Mouse (Mus musculus) megakaryocyte, embryonic 14.5 days (primary cell): ENCODE data around the gene Aar2. TPM values are rescaled to one million over a fixed set of nuclear protein-coding genes. Genes with fewer than 3 reads are reported as not detected.
A peak's percentile ranks its signal among the peaks of the same experiment; 100 is the strongest.

Experiments
- H3K27me3 ChIP-seq: replicated peaks from 2 replicates; pipeline ENCODE3; 2012; ENCODE audit warnings: inconsistent platforms
- H3K36me3 ChIP-seq: replicated peaks from 2 replicates; pipeline ENCODE3; 2012; ENCODE audit warnings: low read length, inconsistent platforms, mixed read lengths
- H3K4me1 ChIP-seq: 2 replicates; pipeline ENCODE4 v1.6.1; 2012; ENCODE audit warnings: inconsistent platforms
- H3K4me3 ChIP-seq: replicated peaks from 2 replicates; pipeline ENCODE3; 2012; ENCODE audit warnings: moderate library complexity, mild to moderate bottlenecking, inconsistent platforms
- H3K9me3 ChIP-seq: 2 replicates; pipeline ENCODE4 v1.6.1; 2012; ENCODE audit warnings: inconsistent platforms
- FLI1 ChIP-seq: IDR thresholded peaks from 2 replicates; pipeline ENCODE4 v1.6.1; 2012; ENCODE audit warnings: low read length, inconsistent platforms, mixed read lengths
- GATA1 ChIP-seq: IDR thresholded peaks from 3 replicates; pipeline ENCODE4 v1.6.1; 2012; ENCODE audit warnings: mixed read lengths, low read length, inconsistent platforms, borderline replicate concordance
- polyA plus RNA-seq: library from polyadenylated mRNA; stranded (reverse); fragments of >175 nt; gene quantifications from 2 replicates; pipeline ENCODE4 v1.2.3, GENCODE M21; 2012; ENCODE audit warnings: low replicate concordance; ENCODE audit not compliant: insufficient read depth

Aar2 gene
- polyA plus RNA-seq, 1 experiment, result 7.7 TPM

- H3K9me3 ChIP-seq, result no peaks in the 10 kb centered on the region
- no peaks in the 10 kb centered on the region for H3K27me3 ChIP-seq
- no peaks in the 10 kb centered on the region; the same call in 1 of the 2 replicates for H3K4me1 ChIP-seq
- TF ChIP-seq GATA1 (no peak), FLI1 (no peak)
- no peak overlapping the region for H3K4me3 ChIP-seq
- peaks cover 79% of the 10 kb centered on the region for H3K36me3 ChIP-seq
Observed at GRCm38 (mm10) chr2:156563557-156563956, 16.2 kb downstream of the Aar2 start.

- H3K27me3 ChIP-seq, result peaks cover 3% of the 10 kb centered on the region
- no peak for TF ChIP-seq FLI1
- TF ChIP-seq GATA1, result no peak
- H3K4me1 ChIP-seq, result no peaks in the 10 kb centered on the region
- no peak overlapping the region for H3K4me3 ChIP-seq
- peaks cover 73% of the 10 kb centered on the region for H3K36me3 ChIP-seq
- no peaks in the 10 kb centered on the region for H3K9me3 ChIP-seq
Observed at GRCm38 (mm10) chr2:156566512-156566911, 19.1 kb downstream of the Aar2 start.

- Histone ChIP-seq H3K4me1 (no peaks in the 10 kb centered on the region), H3K4me3 (no peak overlapping the region), H3K36me3 (peaks cover 59% of the 10 kb centered on the region), H3K9me3 (peaks cover 4% of the 10 kb centered on the region), H3K27me3 (peaks cover 7% of the 10 kb centered on the region)
- no peak for TF ChIP-seq FLI1
- no peak for TF ChIP-seq GATA1
Observed at GRCm38 (mm10) chr2:156568647-156569046, 21.3 kb downstream of the Aar2 start.

- no peak overlapping the region for H3K4me3 ChIP-seq
- no peaks in the 10 kb centered on the region for H3K4me1 ChIP-seq
- H3K36me3 ChIP-seq, result peaks cover 53% of the 10 kb centered on the region
- peaks cover 4% of the 10 kb centered on the region for H3K9me3 ChIP-seq
- no peak for TF ChIP-seq GATA1
- no peak for TF ChIP-seq FLI1
- peaks cover 7% of the 10 kb centered on the region for H3K27me3 ChIP-seq
Observed at GRCm38 (mm10) chr2:156569261-156569660, 21.9 kb downstream of the Aar2 start.

GRCm38 (mm10) chr2:156571521-156571920 is 24.1 kb downstream of the Aar2 start:
- Histone ChIP-seq H3K36me3 (peaks cover 34% of the 10 kb centered on the region), H3K27me3 (peaks cover 23% of the 10 kb centered on the region), H3K9me3 (peaks cover 7% of the 10 kb centered on the region), H3K4me1 (no peaks in the 10 kb centered on the region), H3K4me3 (no peak overlapping the region)
- no peak for TF ChIP-seq FLI1

- TF ChIP-seq FLI1, result no peak
- TF ChIP-seq GATA1, result no peak
- no peak overlapping the region for H3K4me3 ChIP-seq
- H3K9me3 ChIP-seq, result peaks cover 7% of the 10 kb centered on the region
- H3K36me3 ChIP-seq, result no peaks in the 10 kb centered on the region
- H3K27me3 ChIP-seq, result peaks cover 71% of the 10 kb centered on the region
- H3K4me1 ChIP-seq, result peaks cover 5% of the 10 kb centered on the region
Observed at GRCm38 (mm10) chr2:156576850-156577587, 29.6 kb downstream of the Aar2 start.

- H3K27me3 ChIP-seq, result peaks cover 87% of the 10 kb centered on the region
- no peak overlapping the region for H3K4me3 ChIP-seq
- no peaks in the 10 kb centered on the region for H3K9me3 ChIP-seq
- H3K36me3 ChIP-seq, result no peaks in the 10 kb centered on the region
- peaks cover 8% of the 10 kb centered on the region for H3K4me1 ChIP-seq
- TF ChIP-seq FLI1 (no peak), GATA1 (no peak)
Observed at GRCm38 (mm10) chr2:156580507-156580906, 33.1 kb downstream of the Aar2 start.

- H3K4me1 ChIP-seq, result peaks cover 8% of the 10 kb centered on the region
- peaks cover 84% of the 10 kb centered on the region for H3K27me3 ChIP-seq
- no peaks in the 10 kb centered on the region for H3K9me3 ChIP-seq
- TF ChIP-seq GATA1, result no peak
- no peak for TF ChIP-seq FLI1
- H3K36me3 ChIP-seq, result no peaks in the 10 kb centered on the region
- no peak overlapping the region for H3K4me3 ChIP-seq
Observed at GRCm38 (mm10) chr2:156581244-156581643, 33.9 kb downstream of the Aar2 start.

GRCm38 (mm10) chr2:156582887-156583286 is 35.5 kb downstream of the Aar2 start:
- H3K9me3 ChIP-seq, result no peaks in the 10 kb centered on the region
- TF ChIP-seq FLI1, result no peak
- no peak for TF ChIP-seq GATA1
- H3K27me3 ChIP-seq, result peaks cover 79% of the 10 kb centered on the region
- H3K4me1 ChIP-seq, result peaks cover 3% of the 10 kb centered on the region; the same call in 1 of the 2 replicates
- no peaks in the 10 kb centered on the region for H3K36me3 ChIP-seq
- no peak overlapping the region for H3K4me3 ChIP-seq

- Histone ChIP-seq H3K9me3 (no peaks in the 10 kb centered on the region), H3K4me3 (peak overlapping the region; percentile 50), H3K36me3 (no peaks in the 10 kb centered on the region), H3K27me3 (peaks cover 79% of the 10 kb centered on the region), H3K4me1 (peaks cover 3% of the 10 kb centered on the region; the same call in 1 of the 2 replicates)
- TF ChIP-seq GATA1 (no peak), FLI1 (no peak)
Observed at GRCm38 (mm10) chr2:156584154-156584796, 36.9 kb downstream of the Aar2 start.
